Mouse (Mus musculus) forebrain, embryonic 16.5 days (tissue): ENCODE measurements around the gene Tceanc2. TPM values are rescaled to one million over a fixed set of nuclear protein-coding genes. Genes with fewer than 3 reads are reported as not detected.
A peak's percentile ranks its signal among the peaks of the same experiment; 100 is the strongest.

Experiments used
- ATAC-seq: fragments of 200-750 bp; cut with Nextera tagmentation; 2 replicates; pipeline ENCODE4 v1.8.0; 2017; ENCODE audit warnings: mild to moderate bottlenecking, moderate library complexity
- H3K27ac ChIP-seq: fragments of 300-500 bp; sonication (generic); 2 replicates; pipeline ENCODE4 v1.5.1; 2014; ENCODE audit warnings: low read length, control low read depth
- H3K27me3 ChIP-seq: fragments of 300-500 bp; sonication (generic); replicated peaks from 2 replicates; pipeline ENCODE4 v1.6.1; 2014; ENCODE audit warnings: low read length; ENCODE audit not compliant: control insufficient read depth, insufficient read depth
- H3K36me3 ChIP-seq: fragments of 300-500 bp; sonication (generic); 2 replicates; pipeline ENCODE4 v1.6.1; 2014; ENCODE audit not compliant: control insufficient read depth, insufficient read depth
- H3K4me1 ChIP-seq: fragments of 300-500 bp; sonication (generic); replicated peaks from 2 replicates; pipeline ENCODE4 v1.6.1; 2014; ENCODE audit warnings: low read length; ENCODE audit not compliant: control insufficient read depth, insufficient read depth
- H3K4me2 ChIP-seq: fragments of 300-500 bp; sonication (generic); 2 replicates; pipeline ENCODE4 v1.6.1; 2014; ENCODE audit warnings: mild to moderate bottlenecking, low read length, control low read depth
- H3K4me3 ChIP-seq: fragments of 300-500 bp; sonication (generic); replicated peaks from 2 replicates; pipeline ENCODE4 v1.5.1; 2014; ENCODE audit warnings: mild to moderate bottlenecking, low read length, control low read depth
- H3K9ac ChIP-seq: fragments of 300-500 bp; sonication (generic); replicated peaks from 2 replicates; pipeline ENCODE4 v1.6.1; 2014; ENCODE audit warnings: low read depth, low read length, control low read depth
- H3K9me3 ChIP-seq: fragments of 300-500 bp; sonication (generic); 2 replicates; pipeline ENCODE4 v1.6.1; 2016; ENCODE audit warnings: low read length; ENCODE audit not compliant: control insufficient read depth
- WGBS: fragments of 180-500 bp; shearing (Covaris S2); extraction: QIAGEN DNeasy Blood & Tissue Kit; methylation state at CpG from one replicate; pipeline ENCODE4 v1.1.7; 2014; 5-methylcytosine and 5-hydroxymethylcytosine counted together
- polyA plus RNA-seq: library from polyadenylated mRNA; unstranded; fragments of >200 nt; fragmentation: Nextera tagmentation; extraction: Ambion mirVana; gene quantifications from 2 replicates; pipeline ENCODE4 v1.2.1, GENCODE M21; 2015

Tceanc2 gene
- polyA plus RNA-seq, 1 experiment from 2014 or later = 21.1 TPM

- no peak overlapping the region for H3K4me2 ChIP-seq
- peaks cover 24% of the 10 kb centered on the region for H3K4me1 ChIP-seq
- H3K9ac ChIP-seq = no peak overlapping the region
- H3K36me3 ChIP-seq = peaks cover 17% of the 10 kb centered on the region
- no peaks in the 10 kb centered on the region for H3K27me3 ChIP-seq
- H3K9me3 ChIP-seq = no peaks in the 10 kb centered on the region
- ATAC-seq = no peak
- no peak overlapping the region for H3K4me3 ChIP-seq
- 75% methylated on average over 2 of the region's 2 CpGs for WGBS
- no peak overlapping the region for H3K27ac ChIP-seq
Observed at GRCm38 (mm10) chr4:107182796-107183195, 3.9 kb upstream of the Tceanc2 start.

DNA sequence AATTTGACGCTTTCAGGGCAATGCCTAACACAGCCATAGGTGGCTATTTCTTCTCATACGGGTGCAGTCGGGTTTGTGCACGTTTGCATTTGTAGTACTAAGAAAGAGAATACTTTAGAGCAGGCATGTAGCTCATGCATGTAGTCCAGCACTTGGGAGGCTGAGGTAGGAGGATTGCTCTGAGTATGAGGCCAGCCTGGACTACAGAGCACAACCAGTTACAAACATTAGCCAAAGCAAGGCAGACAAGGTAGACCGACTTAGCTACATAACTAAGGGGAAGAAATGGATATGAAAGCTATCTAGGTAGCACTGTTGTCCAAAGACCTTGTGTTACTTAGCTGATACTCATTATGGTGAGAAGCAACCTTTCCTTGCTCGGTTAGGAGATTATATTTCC lies 3.0 kb upstream of the Tceanc2 start:
- H3K27me3 ChIP-seq = no peaks in the 10 kb centered on the region
- H3K9ac ChIP-seq = no peak overlapping the region
- ATAC-seq = no peak
- H3K4me1 ChIP-seq = peaks cover 33% of the 10 kb centered on the region
- H3K9me3 ChIP-seq = no peaks in the 10 kb centered on the region
- no peak overlapping the region for H3K4me3 ChIP-seq
- H3K27ac ChIP-seq = no peak overlapping the region
- 83% methylated on average over 6 of the region's 6 CpGs for WGBS
- no peak overlapping the region for H3K4me2 ChIP-seq
- peaks cover 10% of the 10 kb centered on the region for H3K36me3 ChIP-seq

DNA sequence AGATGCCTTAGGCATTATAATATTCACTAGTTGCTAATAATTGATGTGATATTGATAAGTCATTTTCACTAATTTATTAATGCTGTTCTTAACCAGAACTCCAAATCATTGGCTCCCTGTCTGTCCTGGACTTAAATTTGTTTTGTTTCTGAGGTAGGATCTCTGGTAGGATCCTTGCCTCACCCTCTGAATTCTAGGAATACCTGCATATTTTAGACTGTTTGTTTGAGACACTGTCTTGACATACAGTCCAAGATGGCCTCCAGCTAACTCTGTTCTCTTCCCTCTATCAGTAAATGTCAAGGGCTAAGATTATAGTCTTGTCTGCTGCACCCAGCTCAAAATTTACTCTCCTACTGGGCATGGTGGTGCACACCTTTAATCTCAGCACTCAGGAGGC lies 1.8 kb upstream of the Tceanc2 start:
- no peak for ATAC-seq
- Histone ChIP-seq H3K4me2 (no peak overlapping the region), H3K9ac (no peak overlapping the region), H3K4me1 (peaks cover 35% of the 10 kb centered on the region), H3K27ac (no peak overlapping the region), H3K27me3 (no peaks in the 10 kb centered on the region), H3K4me3 (no peak overlapping the region), H3K36me3 (no peaks in the 10 kb centered on the region), H3K9me3 (no peaks in the 10 kb centered on the region)

- Histone ChIP-seq H3K27me3 (no peaks in the 10 kb centered on the region), H3K9me3 (no peaks in the 10 kb centered on the region), H3K36me3 (0 out of 2 replicates have a peak, but pooled peaks cover 2% of the 10 kb centered on the region), H3K27ac (peak overlapping the region; percentile 98), H3K4me1 (peaks cover 35% of the 10 kb centered on the region), H3K4me3 (peak overlapping the region; percentile 95), H3K9ac (peak overlapping the region; percentile 87), H3K4me2 (peak overlapping the region; percentile 75)
- WGBS = 2% methylated on average over 8 of the region's 8 CpGs
- no peak for ATAC-seq
Observed at GRCm38 (mm10) chr4:107179561-107179960, 645 bp upstream of the Tceanc2 start.

DNA sequence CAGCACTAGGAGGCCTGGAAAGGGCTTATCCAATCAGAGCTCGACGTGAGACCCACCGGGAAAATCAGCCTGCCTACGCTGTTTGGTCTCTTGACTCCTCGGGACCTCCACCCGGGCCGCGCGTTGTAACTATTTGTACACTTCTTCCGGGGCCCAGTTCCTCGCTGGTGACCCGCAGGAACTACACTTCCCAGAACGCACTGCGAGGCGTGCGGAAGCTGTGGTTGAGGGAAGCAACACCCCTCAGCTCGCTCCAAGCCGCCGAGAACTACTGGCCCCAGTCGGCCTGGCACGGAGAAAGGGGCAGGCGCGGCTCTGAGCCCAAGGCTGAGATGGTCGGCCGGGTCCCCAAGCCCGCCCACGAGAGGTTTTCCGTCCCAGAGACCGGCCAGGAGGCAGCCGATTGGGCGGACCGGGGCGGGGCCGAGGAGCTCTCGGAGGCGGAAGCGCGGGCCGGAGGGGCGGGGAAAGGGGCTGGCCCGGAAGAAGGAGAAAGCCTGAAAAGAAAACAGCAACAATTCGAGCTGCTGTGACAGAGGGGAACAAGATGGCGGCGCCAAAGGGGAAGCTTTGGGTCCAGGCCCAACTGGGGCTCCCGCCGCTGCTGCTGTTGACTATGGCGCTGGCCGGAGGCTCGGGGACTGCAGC lies 610 bp downstream of the Tceanc2 start, which contains the start of gene Tmem59:
Gene Tmem59, plus strand, starts transcription at position 218 of the 648 bp plus-strand sequence.
- Histone ChIP-seq H3K27me3 (no peaks in the 10 kb centered on the region), H3K27ac (peak within 1 kb of the TSS; percentile 98), H3K36me3 (0 out of 2 replicates have a peak, but pooled peaks cover 2% of the 10 kb centered on the region), H3K4me3 (peak within 1 kb of the TSS; percentile 95), H3K4me1 (peaks cover 35% of the 10 kb centered on the region), H3K9me3 (no peaks in the 10 kb centered on the region), H3K4me2 (peak within 1 kb of the TSS; percentile 75), H3K9ac (peak within 1 kb of the TSS; percentile 87)
- under 1% methylated on average over 49 of the region's 49 CpGs for WGBS
- ATAC-seq = peak; percentile 95

GRCm38 (mm10) chr4:107177506-107177905 lies 1.4 kb downstream of the Tceanc2 start:
- H3K27ac ChIP-seq = peak overlapping the region; percentile 98

GRCm38 (mm10) chr4:107167798-107168197 lies 11.1 kb downstream of the Tceanc2 start:
- Histone ChIP-seq H3K36me3 (peaks cover 3% of the 10 kb centered on the region; the same call in 1 of the 2 replicates), H3K4me2 (no peak overlapping the region), H3K4me1 (0 out of 2 replicates have a peak, but pooled peaks cover 3% of the 10 kb centered on the region), H3K4me3 (no peak overlapping the region), H3K27ac (no peak overlapping the region), H3K9ac (no peak overlapping the region), H3K9me3 (no peaks in the 10 kb centered on the region), H3K27me3 (no peaks in the 10 kb centered on the region)
- ATAC-seq = no peak
- 86% methylated on average over 5 of the region's 5 CpGs for WGBS

More at GRCm38 (mm10) chr4:107177506-107177905, 1.4 kb downstream of the Tceanc2 start:
- peak overlapping the region; percentile 71 for H3K4me2 ChIP-seq
- no peaks in the 10 kb centered on the region for H3K27me3 ChIP-seq
- no peak for ATAC-seq
- WGBS = 50% methylated on average over 11 of the region's 11 CpGs
- no peaks in the 10 kb centered on the region for H3K9me3 ChIP-seq
- 0 out of 2 replicates have a peak, but pooled peaks cover 2% of the 10 kb centered on the region for H3K36me3 ChIP-seq
- H3K9ac ChIP-seq = peak overlapping the region; percentile 87
- peak overlapping the region; percentile 95 for H3K4me3 ChIP-seq
- H3K4me1 ChIP-seq = peaks cover 30% of the 10 kb centered on the region

DNA sequence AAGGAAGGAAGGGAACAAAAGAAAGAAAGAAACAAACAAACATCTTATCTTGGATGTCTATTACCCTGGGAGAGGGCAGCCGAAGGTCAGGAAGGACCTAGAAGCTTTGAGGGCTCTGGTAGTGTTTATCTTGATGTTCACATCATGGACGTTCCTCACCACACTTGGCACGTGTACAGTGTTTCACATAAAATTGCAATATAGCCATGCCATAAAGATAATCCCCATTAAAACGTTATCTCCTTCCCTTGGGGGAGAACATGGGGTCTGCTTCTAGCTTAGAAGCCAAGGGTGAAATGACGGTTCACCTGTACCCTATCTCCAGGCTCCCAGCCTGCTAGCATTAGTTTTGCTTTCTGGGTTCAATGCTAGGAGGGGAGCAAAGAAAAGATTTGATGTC lies 12.2 kb downstream of the Tceanc2 start:
- Histone ChIP-seq H3K9ac (no peak overlapping the region), H3K9me3 (no peaks in the 10 kb centered on the region), H3K4me2 (no peak overlapping the region), H3K4me1 (0 out of 2 replicates have a peak, but pooled peaks cover 3% of the 10 kb centered on the region), H3K4me3 (no peak overlapping the region), H3K27me3 (no peaks in the 10 kb centered on the region), H3K27ac (no peak overlapping the region), H3K36me3 (peaks cover 3% of the 10 kb centered on the region; the same call in 1 of the 2 replicates)
- 89% methylated on average over 5 of the region's 5 CpGs for WGBS
- no peak for ATAC-seq

- Histone ChIP-seq H3K4me1 (0 out of 2 replicates have a peak, but pooled peaks cover 3% of the 10 kb centered on the region), H3K27ac (peak overlapping the region; percentile 39; the same call in 1 of the 2 replicates), H3K4me3 (no peak overlapping the region), H3K36me3 (peaks cover 3% of the 10 kb centered on the region; the same call in 1 of the 2 replicates), H3K9me3 (no peaks in the 10 kb centered on the region), H3K27me3 (no peaks in the 10 kb centered on the region), H3K4me2 (no peak overlapping the region), H3K9ac (no peak overlapping the region)
- peak; percentile 85 for ATAC-seq
- WGBS = 43% methylated on average over 9 of the region's 9 CpGs
Observed at GRCm38 (mm10) chr4:107163756-107164587, 14.9 kb downstream of the Tceanc2 start.
